ENCODE assay signal across 10 mouse cellular contexts in the genomic region with DNA sequence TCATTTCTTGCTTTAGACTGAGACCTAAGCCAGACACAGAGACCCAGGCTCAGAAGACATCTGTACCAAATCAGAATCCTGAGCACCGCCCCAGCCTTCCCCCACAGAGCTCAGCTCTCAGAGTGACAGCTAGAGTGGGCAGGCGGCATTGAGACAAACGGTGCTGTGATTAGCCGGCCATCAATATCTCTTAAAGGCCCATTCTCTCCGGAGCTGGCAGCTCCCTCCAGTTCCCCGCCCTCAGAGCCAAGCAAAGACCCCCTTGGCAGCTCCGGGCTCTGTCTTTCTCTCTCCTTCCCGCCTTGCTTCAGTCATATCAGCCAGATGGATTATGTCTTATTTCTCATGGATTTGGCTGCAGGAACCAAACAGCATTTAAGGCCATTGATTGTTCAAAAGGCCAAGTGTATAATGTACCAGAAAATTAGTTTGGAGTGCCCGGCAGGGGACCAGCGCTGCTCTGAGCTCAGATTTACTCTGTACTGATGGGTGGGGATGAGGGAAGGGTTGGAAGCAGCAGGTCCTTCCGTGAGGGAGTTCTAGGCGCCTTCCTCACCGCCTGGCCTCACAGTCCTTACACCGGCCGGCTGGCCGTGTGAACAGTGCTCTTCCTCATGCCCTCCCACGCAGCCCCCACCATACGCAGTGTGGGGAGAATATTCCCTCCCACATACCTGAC.
DNase-seq lines count a peak whose midpoint lies in the region; ATAC-seq and TF ChIP-seq lines count a peak whose summit lies in the region.
"Had no signal": no experiment of that assay in that cellular context is flagged by ENCODE, and none has a peak within 500 bp of the region (broad histone marks: within the 10 kb centered on the region; RNA-seq: fewer than 3 reads in every experiment).

No protein-coding gene starts in this region.

- no peaks in the 10 kb centered on the region for H3K4me1 ChIP-seq in embryonic facial prominence, embryonic 12.5 days
- H3K4me1 ChIP-seq in forebrain, embryonic 13.5 days = peaks cover 69% of the 10 kb centered on the region
- no peaks in the 10 kb centered on the region for H3K4me1 ChIP-seq in intestine, embryonic 15.5 days (replicated peaks)
- peaks cover 30% of the 10 kb centered on the region for H3K4me1 ChIP-seq in neural tube, embryonic 11.5 days (ENCODE audit: control insufficient read depth, insufficient read depth, low read length)
- no peaks in the 10 kb centered on the region for H3K4me1 ChIP-seq in lung, postnatal 0 days (ENCODE audit: insufficient read depth, low read depth, low read length)

- TF ChIP-seq CTCF in lung, postnatal 0 days (IDR thresholded peaks at IDR 0.05) = no peak

- no peak overlapping the region for H3K4me2 ChIP-seq in embryonic facial prominence, embryonic 12.5 days (replicated peaks)
- H3K4me2 ChIP-seq in forebrain, embryonic 13.5 days = peak overlapping the region; percentile 34
- H3K4me2 ChIP-seq in intestine, embryonic 15.5 days (replicated peaks) = no peak overlapping the region
- no peak overlapping the region; the same call in 1 of the 2 replicates for H3K4me2 ChIP-seq in neural tube, embryonic 11.5 days (ENCODE audit: low read depth)
- no peak overlapping the region for H3K4me2 ChIP-seq in lung, postnatal 0 days (replicated peaks; ENCODE audit: low read depth, low read length)
- H3K4me2 ChIP-seq: heart, embryonic 11.5 days; liver, embryonic 13.5 days had no signal

- no peak overlapping the region for H3K9ac ChIP-seq in embryonic facial prominence, embryonic 12.5 days
- peak overlapping the region; percentile 22 for H3K9ac ChIP-seq in forebrain, embryonic 13.5 days
- H3K9ac ChIP-seq in intestine, embryonic 15.5 days = no peak overlapping the region
- H3K9ac ChIP-seq in neural tube, embryonic 11.5 days (ENCODE audit: low read length) = no peak overlapping the region
- H3K9ac ChIP-seq in lung, postnatal 0 days (replicated peaks; ENCODE audit: low read depth) = no peak overlapping the region
- H3K9ac ChIP-seq: liver, embryonic 13.5 days had no signal

- no peak overlapping the region for H3K4me3 ChIP-seq in embryonic facial prominence, embryonic 12.5 days
- no peak overlapping the region for H3K4me3 ChIP-seq in forebrain, embryonic 13.5 days
- no peak overlapping the region for H3K4me3 ChIP-seq in intestine, embryonic 15.5 days (replicated peaks)
- no peak overlapping the region for H3K4me3 ChIP-seq in neural tube, embryonic 11.5 days (ENCODE audit: low read depth, low read length)
- no peak overlapping the region for H3K4me3 ChIP-seq in lung, postnatal 0 days (ENCODE audit: low read depth, low read length)
- H3K4me3 ChIP-seq: liver, embryonic 13.5 days had no signal

- TF ChIP-seq EP300 in lung, postnatal 0 days (IDR thresholded peaks at IDR 0.05) = no peak

- 0 out of 2 replicates have a peak, but pooled peaks have one; percentile 15 for ATAC-seq in embryonic facial prominence, embryonic 12.5 days (ENCODE audit: insufficient number of reproducible peaks, insufficient read depth, low FRiP score, low TSS enrichment)
- ATAC-seq in forebrain, embryonic 13.5 days = peak; percentile 76
- 0 out of 2 replicates have a peak, but pooled peaks have one; percentile 20 for ATAC-seq in intestine, embryonic 15.5 days
- ATAC-seq in neural tube, embryonic 11.5 days (ENCODE audit: insufficient read depth, low FRiP score, low TSS enrichment) = peak; percentile 54
- no peak for ATAC-seq in lung, postnatal 0 days

- no peak overlapping the region for H3K27ac ChIP-seq in embryonic facial prominence, embryonic 12.5 days
- peak overlapping the region; percentile 72 for H3K27ac ChIP-seq in forebrain, embryonic 13.5 days
- H3K27ac ChIP-seq in intestine, embryonic 15.5 days = no peak overlapping the region
- H3K27ac ChIP-seq in neural tube, embryonic 11.5 days (ENCODE audit: low read depth, low read length) = peak overlapping the region; percentile 17; the same call in 1 of the 2 replicates
- H3K27ac ChIP-seq in lung, postnatal 0 days (ENCODE audit: low read length) = no peak overlapping the region
- H3K27ac ChIP-seq: liver, embryonic 13.5 days had no signal

- no peaks in the 10 kb centered on the region for H3K9me3 ChIP-seq in embryonic facial prominence, embryonic 12.5 days
- no peaks in the 10 kb centered on the region for H3K9me3 ChIP-seq in forebrain, embryonic 13.5 days (replicated peaks)
- H3K9me3 ChIP-seq in intestine, embryonic 15.5 days = no peaks in the 10 kb centered on the region
- no peaks in the 10 kb centered on the region for H3K9me3 ChIP-seq in neural tube, embryonic 11.5 days (ENCODE audit: control insufficient read depth, low read length)
- H3K9me3 ChIP-seq in lung, postnatal 0 days (ENCODE audit: low read length) = no peaks in the 10 kb centered on the region
- H3K9me3 ChIP-seq: liver, embryonic 13.5 days had no signal

- peaks cover 23% of the 10 kb centered on the region; the same call in 1 of the 2 replicates for H3K27me3 ChIP-seq in embryonic facial prominence, embryonic 12.5 days
- H3K27me3 ChIP-seq in forebrain, embryonic 13.5 days = peaks cover 50% of the 10 kb centered on the region
- peaks cover 13% of the 10 kb centered on the region for H3K27me3 ChIP-seq in intestine, embryonic 15.5 days (replicated peaks)
- no peaks in the 10 kb centered on the region for H3K27me3 ChIP-seq in neural tube, embryonic 11.5 days (ENCODE audit: control insufficient read depth, insufficient read depth, low read length)
- H3K27me3 ChIP-seq in lung, postnatal 0 days (replicated peaks; ENCODE audit: insufficient read depth, low read length) = no peaks in the 10 kb centered on the region
- H3K27me3 ChIP-seq: liver, embryonic 13.5 days had no signal

- 32% methylated on average over 18 of the region's 18 CpGs for WGBS in embryonic facial prominence, embryonic 12.5 days
- 16% methylated on average over 18 of the region's 18 CpGs for WGBS in forebrain, embryonic 13.5 days
- 19% methylated on average over 18 of the region's 18 CpGs for WGBS in intestine, embryonic 15.5 days
- WGBS in neural tube, embryonic 11.5 days = 9% methylated on average over 18 of the region's 18 CpGs
- 25% methylated on average over 18 of the region's 18 CpGs for WGBS in lung, postnatal 0 days

- DNase-seq in neural tube, embryonic 11.5 days (ENCODE audit: low spot score) = peak; percentile 77
- DNase-seq in lung, postnatal 0 days (ENCODE audit: low spot score) = no peak
- DNase-seq in kidney, adult 11 months = no peak
- no peak for DNase-seq in adrenal gland, postnatal 36 days
- no peak for DNase-seq in gastrocnemius, postnatal 10 days
- DNase-seq: liver, embryonic 13.5 days had no signal

- no peaks in the 10 kb centered on the region for H3K36me3 ChIP-seq in embryonic facial prominence, embryonic 12.5 days
- H3K36me3 ChIP-seq in forebrain, embryonic 13.5 days (ENCODE audit: poor library complexity, severe bottlenecking) = no peaks in the 10 kb centered on the region
- H3K36me3 ChIP-seq in intestine, embryonic 15.5 days = no peaks in the 10 kb centered on the region
- no peaks in the 10 kb centered on the region for H3K36me3 ChIP-seq in neural tube, embryonic 11.5 days (ENCODE audit: control insufficient read depth, insufficient read depth, low read length)
- no peaks in the 10 kb centered on the region for H3K36me3 ChIP-seq in lung, postnatal 0 days (ENCODE audit: insufficient read depth, low read length)
- H3K36me3 ChIP-seq: liver, embryonic 13.5 days had no signal

Comparison
In these comparisons a context has a peak if more than half of its experiments do, and no peak if none do; other contexts are left out.
1. H3K27ac ChIP-seq: peak in forebrain, embryonic 13.5 days (single experiment) and neural tube, embryonic 11.5 days (single experiment); none in embryonic facial prominence, embryonic 12.5 days (single experiment), intestine, embryonic 15.5 days (single experiment) and lung, postnatal 0 days (single experiment).